Mouse (Mus musculus) neural tube, embryonic 15.5 days (tissue): Measurements from ENCODE around the gene Sugct. TPM values are rescaled to one million over a fixed set of nuclear protein-coding genes. Genes with fewer than 3 reads are reported as not detected.

ENCODE experiments used
- ATAC-seq: fragments of 200-750 bp; cut with Nextera tagmentation; 2 replicates; pipeline ENCODE4 v1.8.0; 2017; ENCODE audit warnings: mild to moderate bottlenecking, moderate TSS enrichment, moderate library complexity; ENCODE audit not compliant: low FRiP score
- H3K27ac ChIP-seq: fragments of 300-500 bp; sonication (generic); replicated peaks from 2 replicates; pipeline ENCODE4 v1.5.1; 2015; ENCODE audit warnings: mild to moderate bottlenecking, inconsistent platforms
- H3K27me3 ChIP-seq: fragments of 300-500 bp; sonication (generic); replicated peaks from 2 replicates; pipeline ENCODE4 v1.6.1; 2015; ENCODE audit warnings: inconsistent platforms
- H3K36me3 ChIP-seq: fragments of 300-500 bp; sonication (generic); 2 replicates; pipeline ENCODE4 v1.6.1; 2015; ENCODE audit warnings: inconsistent platforms
- H3K4me1 ChIP-seq: fragments of 300-500 bp; sonication (generic); 2 replicates; pipeline ENCODE4 v1.6.1; 2015; ENCODE audit warnings: inconsistent platforms
- H3K4me2 ChIP-seq: fragments of 300-500 bp; sonication (generic); 2 replicates; pipeline ENCODE4 v1.6.1; 2015; ENCODE audit warnings: inconsistent platforms, mild to moderate bottlenecking, moderate library complexity
- H3K4me3 ChIP-seq: fragments of 300-500 bp; sonication (generic); replicated peaks from 2 replicates; pipeline ENCODE4 v1.5.1; 2015; ENCODE audit warnings: mild to moderate bottlenecking, inconsistent platforms
- H3K9ac ChIP-seq: fragments of 300-500 bp; sonication (generic); replicated peaks from 2 replicates; pipeline ENCODE4 v1.6.1; 2015; ENCODE audit warnings: mild to moderate bottlenecking, inconsistent platforms
- H3K9me3 ChIP-seq: fragments of 300-500 bp; sonication (generic); replicated peaks from 2 replicates; pipeline ENCODE4 v1.6.1; 2016; ENCODE audit warnings: inconsistent platforms
- WGBS: fragments of 180-500 bp; shearing (Covaris S2); methylation state at CpG from one replicate; pipeline ENCODE4 v1.1.7; 2015; ENCODE audit warnings: mixed read lengths; 5-methylcytosine and 5-hydroxymethylcytosine counted together
- polyA plus RNA-seq: library from polyadenylated mRNA; unstranded; fragments of >200 nt; fragmentation: Nextera tagmentation; extraction: Ambion mirVana; gene quantifications from 2 replicates; pipeline ENCODE4 v1.2.1, GENCODE M21; 2015

Sugct gene
- polyA plus RNA-seq, 1 experiment from 2014 or later, result 2.8 TPM

DNA sequence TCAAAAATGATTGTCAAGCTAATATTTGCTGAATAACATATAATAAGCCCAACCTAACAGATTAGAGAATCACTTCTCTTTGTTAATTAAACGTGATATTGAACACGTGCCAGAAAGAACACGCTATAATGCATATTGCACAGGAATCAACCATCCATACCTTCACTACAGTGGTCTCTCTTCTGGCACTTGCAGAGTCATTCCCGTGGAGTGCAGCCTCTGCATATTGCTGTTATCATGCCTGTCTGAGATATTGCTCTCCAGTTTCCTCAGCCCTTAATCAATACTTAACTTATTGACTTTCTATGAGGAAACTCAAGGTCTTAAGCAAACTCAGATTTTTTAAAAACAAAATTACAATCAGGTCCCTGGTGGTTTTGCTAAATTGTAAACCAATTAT lies 761.8 kb downstream of the Sugct start:
- Histone ChIP-seq H3K9me3 (no peaks in the 10 kb centered on the region), H3K36me3 (no peaks in the 10 kb centered on the region), H3K27me3 (no peaks in the 10 kb centered on the region), H3K27ac (no peak overlapping the region), H3K4me3 (no peak overlapping the region), H3K4me2 (no peak overlapping the region), H3K9ac (no peak overlapping the region), H3K4me1 (no peaks in the 10 kb centered on the region)
- 83% methylated on average over 4 of the region's 4 CpGs for WGBS
- no peak for ATAC-seq

DNA sequence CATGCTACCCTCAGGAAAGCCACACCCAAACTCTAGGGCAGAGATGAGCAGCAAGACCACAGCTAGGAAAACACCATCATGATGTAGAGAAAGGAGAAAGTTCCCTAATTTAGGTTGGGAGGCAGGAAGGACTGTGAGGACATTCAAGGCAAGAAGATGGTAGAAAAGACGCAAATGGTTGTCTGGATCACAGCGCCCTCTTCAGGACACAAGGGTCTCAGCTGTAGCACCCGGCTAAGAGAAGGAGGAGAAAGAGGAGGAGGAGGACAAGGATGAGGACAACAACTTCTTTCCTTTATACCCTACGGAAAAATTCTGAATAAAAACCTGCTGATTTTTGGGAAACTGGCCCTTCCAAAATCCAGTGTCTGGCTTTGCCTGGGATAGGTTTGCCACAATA lies 774.0 kb downstream of the Sugct start:
- Histone ChIP-seq H3K27ac (no peak overlapping the region), H3K9ac (no peak overlapping the region), H3K4me1 (no peaks in the 10 kb centered on the region), H3K27me3 (no peaks in the 10 kb centered on the region), H3K4me3 (no peak overlapping the region), H3K4me2 (no peak overlapping the region), H3K36me3 (no peaks in the 10 kb centered on the region), H3K9me3 (no peaks in the 10 kb centered on the region)
- WGBS, result 39% methylated on average over 4 of the region's 4 CpGs
- ATAC-seq, result no peak

DNA sequence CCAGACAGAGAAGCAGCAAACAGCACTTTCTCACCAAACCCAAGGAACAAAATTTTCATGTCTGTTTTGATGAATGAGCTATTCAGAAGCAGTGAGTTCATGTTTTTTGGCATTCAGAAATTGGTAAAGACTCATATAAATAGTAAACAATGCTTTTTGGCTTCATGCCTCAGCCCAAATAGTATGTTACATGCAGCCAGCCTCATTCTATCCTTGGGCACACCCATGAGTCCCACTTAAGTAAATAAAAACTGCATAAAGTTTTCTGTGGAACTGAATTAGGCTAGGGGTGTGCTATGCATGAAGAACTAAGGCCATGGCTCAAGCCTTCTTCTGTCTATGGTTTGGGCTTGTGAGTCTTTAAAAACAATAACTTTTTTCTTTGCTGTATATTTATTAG lies 779.7 kb downstream of the Sugct start:
- Histone ChIP-seq H3K36me3 (no peaks in the 10 kb centered on the region), H3K9me3 (no peaks in the 10 kb centered on the region), H3K27me3 (no peaks in the 10 kb centered on the region), H3K4me3 (no peak overlapping the region), H3K4me1 (no peaks in the 10 kb centered on the region), H3K27ac (no peak overlapping the region), H3K9ac (no peak overlapping the region), H3K4me2 (no peak overlapping the region)
- ATAC-seq, result no peak

DNA sequence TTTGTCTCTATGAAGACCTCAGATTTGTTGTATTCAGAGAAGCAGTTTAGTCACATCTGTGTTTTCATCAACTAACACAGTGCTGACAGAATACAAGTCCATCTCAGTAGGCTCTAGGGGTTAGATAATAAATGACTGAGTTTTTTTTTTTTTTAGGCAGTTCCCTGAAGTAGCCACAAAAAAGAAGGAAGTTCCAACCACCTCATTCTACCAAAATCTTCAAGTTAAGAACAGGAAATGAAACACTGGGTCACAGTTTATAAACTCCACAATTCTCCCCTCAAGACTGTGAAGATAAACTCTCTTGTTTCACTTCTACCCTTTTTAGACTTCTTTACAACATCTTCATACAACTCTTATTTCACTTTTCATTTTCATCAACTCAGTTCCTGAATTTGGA lies 783.1 kb downstream of the Sugct start:
- Histone ChIP-seq H3K4me1 (no peaks in the 10 kb centered on the region), H3K27me3 (no peaks in the 10 kb centered on the region), H3K36me3 (no peaks in the 10 kb centered on the region), H3K9ac (no peak overlapping the region), H3K27ac (no peak overlapping the region), H3K4me2 (no peak overlapping the region), H3K4me3 (no peak overlapping the region), H3K9me3 (no peaks in the 10 kb centered on the region)
- no peak for ATAC-seq

DNA sequence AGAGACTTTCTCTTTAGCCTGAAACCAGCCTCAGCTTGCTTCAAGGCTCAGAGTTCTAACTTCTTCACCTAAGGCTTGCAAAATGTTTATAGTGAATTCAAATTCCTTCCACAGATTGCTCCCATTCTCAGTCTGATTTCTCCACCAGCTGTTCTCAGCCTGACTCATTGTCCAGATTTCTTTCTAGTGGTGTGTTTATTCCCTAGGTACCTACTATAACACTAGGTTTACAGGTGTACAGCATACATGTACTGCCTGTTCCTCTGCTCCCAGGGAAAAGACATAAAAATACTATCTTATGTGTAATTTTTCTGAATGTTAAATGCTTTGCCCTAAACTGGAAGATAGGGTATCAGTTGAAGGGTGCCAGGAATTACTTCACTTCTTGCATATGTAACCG lies 788.4 kb downstream of the Sugct start:
- Histone ChIP-seq H3K4me3 (no peak overlapping the region), H3K27me3 (no peaks in the 10 kb centered on the region), H3K9ac (no peak overlapping the region), H3K4me2 (no peak overlapping the region), H3K36me3 (no peaks in the 10 kb centered on the region), H3K9me3 (no peaks in the 10 kb centered on the region), H3K4me1 (no peaks in the 10 kb centered on the region), H3K27ac (no peak overlapping the region)
- 96% methylated on average over 1 of the region's 1 CpGs for WGBS
- no peak for ATAC-seq

DNA sequence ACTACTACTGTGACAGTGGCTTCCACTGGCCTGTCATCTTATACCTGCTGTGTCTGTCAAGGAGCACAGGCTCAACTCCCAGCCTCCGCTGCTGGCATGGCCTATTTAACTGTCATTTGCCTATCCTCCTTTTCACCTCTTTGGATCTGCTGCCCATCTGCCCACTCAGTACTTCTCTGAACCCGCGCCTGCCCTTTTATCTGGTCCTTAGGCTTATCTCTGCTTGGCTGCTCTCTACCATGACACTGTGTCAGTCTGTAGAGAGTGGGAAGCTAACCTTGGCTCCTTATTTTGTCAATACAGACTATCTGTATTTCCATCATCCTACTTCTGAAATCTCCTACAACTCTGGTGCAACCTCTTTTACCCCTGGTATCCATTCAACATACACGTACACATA lies 793.9 kb downstream of the Sugct start:
- WGBS, result 94% methylated on average over 4 of the region's 4 CpGs
- no peaks in the 10 kb centered on the region for H3K36me3 ChIP-seq
- H3K9me3 ChIP-seq, result no peaks in the 10 kb centered on the region
- no peaks in the 10 kb centered on the region for H3K27me3 ChIP-seq
- ATAC-seq, result no peak
- H3K4me2 ChIP-seq, result no peak overlapping the region
- H3K27ac ChIP-seq, result no peak overlapping the region
- no peak overlapping the region for H3K9ac ChIP-seq
- no peak overlapping the region for H3K4me3 ChIP-seq
- H3K4me1 ChIP-seq, result no peaks in the 10 kb centered on the region

DNA sequence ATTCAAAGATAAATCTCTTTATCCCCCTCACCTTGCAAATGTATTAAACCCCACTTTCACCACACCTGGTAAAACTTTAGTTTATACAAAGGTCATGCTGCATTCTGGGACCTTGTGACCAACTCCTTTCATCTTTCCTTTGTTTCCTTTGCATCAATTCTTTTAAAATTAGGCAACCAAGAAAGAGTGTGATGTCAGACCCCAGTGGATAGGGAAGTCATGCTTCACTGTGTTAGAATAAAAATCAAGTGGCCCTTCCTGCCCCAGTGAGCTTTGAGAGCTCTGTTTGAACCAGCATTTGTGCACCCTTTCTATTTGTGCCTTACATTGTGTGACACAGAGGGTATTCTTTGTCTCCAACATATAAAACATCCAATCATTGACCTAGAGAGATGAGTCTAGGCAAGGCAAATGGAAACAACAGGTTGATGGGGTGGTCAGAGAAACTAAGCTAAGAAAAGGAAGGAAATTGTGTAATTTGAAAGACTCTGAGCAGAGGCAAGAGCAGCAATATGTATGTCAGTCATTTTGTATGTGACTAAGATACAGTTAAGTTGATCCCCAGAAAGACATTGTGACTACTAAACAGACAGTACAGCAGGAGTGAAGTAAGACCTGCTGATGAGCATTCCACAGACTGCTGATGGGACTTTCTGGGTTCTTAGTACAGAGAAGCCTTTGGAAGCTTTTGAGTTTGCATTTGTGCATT lies 797.1 kb downstream of the Sugct start:
- Histone ChIP-seq H3K4me1 (no peaks in the 10 kb centered on the region), H3K27me3 (no peaks in the 10 kb centered on the region), H3K9me3 (no peaks in the 10 kb centered on the region), H3K27ac (no peak overlapping the region), H3K36me3 (no peaks in the 10 kb centered on the region), H3K4me3 (no peak overlapping the region), H3K9ac (no peak overlapping the region), H3K4me2 (no peak overlapping the region)
- ATAC-seq, result no peak

DNA sequence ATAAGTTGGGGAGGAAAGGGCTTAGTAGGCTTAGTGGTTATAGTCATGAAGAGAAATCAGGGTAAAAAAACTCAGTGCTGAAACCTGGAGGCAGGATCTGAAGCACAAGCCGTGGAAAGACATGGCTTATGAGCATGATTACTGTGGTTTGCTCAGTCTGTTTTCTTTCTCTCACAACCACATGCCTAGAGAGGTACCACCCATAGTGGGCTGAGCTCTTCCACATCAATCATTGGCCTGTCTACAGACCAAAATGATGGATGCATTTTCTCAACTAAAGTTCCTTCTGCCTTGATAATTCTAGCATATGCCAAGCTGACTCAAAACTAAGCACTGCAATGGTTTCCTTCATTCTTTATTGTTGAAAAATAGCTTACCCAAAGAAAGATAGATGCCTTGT lies 817.3 kb downstream of the Sugct start:
- Histone ChIP-seq H3K4me2 (no peak overlapping the region), H3K4me3 (no peak overlapping the region), H3K9ac (no peak overlapping the region), H3K9me3 (no peaks in the 10 kb centered on the region), H3K4me1 (no peaks in the 10 kb centered on the region), H3K36me3 (no peaks in the 10 kb centered on the region), H3K27ac (no peak overlapping the region), H3K27me3 (no peaks in the 10 kb centered on the region)
- 83% methylated on average over 1 of the region's 1 CpGs for WGBS
- no peak for ATAC-seq

DNA sequence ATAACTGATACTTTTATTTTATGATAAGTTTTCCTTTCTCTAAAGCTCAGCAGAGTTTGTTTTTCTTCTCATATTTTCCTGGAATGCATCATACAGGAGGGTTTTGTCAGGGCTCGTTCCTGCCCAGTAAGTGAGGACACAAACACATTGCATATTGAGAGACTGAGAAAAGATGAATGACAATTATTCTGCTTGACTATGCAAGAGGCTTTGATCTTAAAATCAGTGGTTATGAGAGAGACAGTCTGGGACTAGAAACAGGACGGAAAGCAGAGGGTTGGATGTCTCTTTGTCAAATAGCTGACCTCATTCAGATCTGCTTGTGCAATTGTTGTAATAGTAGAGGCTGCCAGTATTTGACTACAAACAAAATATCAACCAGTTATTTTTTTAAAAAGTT lies 835.4 kb downstream of the Sugct start:
- no peak overlapping the region for H3K9ac ChIP-seq
- no peak overlapping the region for H3K27ac ChIP-seq
- WGBS, result 75% methylated on average over 2 of the region's 2 CpGs
- ATAC-seq, result no peak
- no peaks in the 10 kb centered on the region for H3K4me1 ChIP-seq
- H3K27me3 ChIP-seq, result no peaks in the 10 kb centered on the region
- no peaks in the 10 kb centered on the region for H3K36me3 ChIP-seq
- no peak overlapping the region for H3K4me3 ChIP-seq
- H3K4me2 ChIP-seq, result no peak overlapping the region
- H3K9me3 ChIP-seq, result no peaks in the 10 kb centered on the region

DNA sequence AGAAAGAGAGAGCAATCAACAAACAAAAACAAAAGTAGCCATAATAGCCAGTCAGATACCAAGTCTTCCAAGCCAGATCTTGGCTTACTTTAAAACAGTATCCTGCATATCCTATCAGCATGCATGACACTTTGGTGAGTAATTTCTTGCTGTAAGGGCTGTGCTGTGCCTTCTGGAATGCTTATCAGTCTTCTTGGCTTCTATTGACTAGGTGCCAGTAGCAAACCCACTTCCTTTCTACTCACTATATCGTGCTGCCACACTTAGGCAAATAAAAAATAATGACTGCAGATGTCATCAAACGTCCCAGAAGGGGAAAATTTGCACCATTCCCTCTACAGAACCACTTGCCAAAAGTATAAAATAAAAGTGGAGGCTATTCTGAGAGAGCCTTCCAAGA lies 848.1 kb downstream of the Sugct start:
- Histone ChIP-seq H3K36me3 (no peaks in the 10 kb centered on the region), H3K4me3 (no peak overlapping the region), H3K4me2 (no peak overlapping the region), H3K27me3 (no peaks in the 10 kb centered on the region), H3K4me1 (no peaks in the 10 kb centered on the region), H3K27ac (no peak overlapping the region), H3K9ac (no peak overlapping the region), H3K9me3 (no peaks in the 10 kb centered on the region)
- 63% methylated on average over 2 of the region's 2 CpGs for WGBS
- ATAC-seq, result no peak

DNA sequence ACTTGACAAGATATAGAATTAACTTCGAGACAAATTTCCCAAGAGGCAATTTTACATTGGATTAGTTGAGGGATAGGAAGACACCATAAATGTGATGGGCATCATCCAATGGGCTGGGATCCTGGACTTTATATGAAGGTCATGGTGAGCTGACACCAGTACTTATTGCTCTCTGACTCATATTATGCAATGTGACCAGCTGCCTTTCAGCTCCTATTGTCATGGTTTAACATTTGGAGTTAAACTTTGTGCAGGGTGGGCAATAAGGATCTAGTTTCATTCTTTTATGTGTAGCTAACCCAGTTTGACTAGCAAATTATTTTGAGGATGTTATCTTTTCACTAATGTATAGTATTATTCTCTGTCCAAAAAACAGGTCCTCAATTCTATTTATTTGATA lies 854.4 kb downstream of the Sugct start:
- Histone ChIP-seq H3K36me3 (no peaks in the 10 kb centered on the region), H3K4me2 (no peak overlapping the region), H3K4me3 (no peak overlapping the region), H3K27me3 (no peaks in the 10 kb centered on the region), H3K27ac (no peak overlapping the region), H3K9ac (no peak overlapping the region), H3K9me3 (no peaks in the 10 kb centered on the region), H3K4me1 (no peaks in the 10 kb centered on the region)
- 86% methylated on average over 1 of the region's 1 CpGs for WGBS
- ATAC-seq, result no peak

DNA sequence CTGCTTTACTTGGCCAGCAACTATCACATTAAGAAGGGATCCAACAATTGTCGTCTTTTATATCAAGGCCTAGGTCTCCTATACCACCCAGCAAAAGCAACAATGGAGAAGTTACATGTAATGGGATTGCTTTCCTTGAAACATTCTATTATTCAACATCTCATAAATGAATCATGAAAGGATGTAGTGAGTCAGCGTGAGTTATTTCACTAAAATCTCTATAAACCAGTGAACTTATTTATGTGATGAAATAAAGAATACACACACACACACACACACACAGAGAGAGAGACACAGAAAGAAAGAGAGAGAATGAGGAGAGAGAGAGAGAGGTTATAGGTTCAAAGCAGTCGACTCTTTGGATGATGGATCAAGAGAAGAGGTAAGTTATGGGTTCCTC lies 856.9 kb downstream of the Sugct start:
- H3K9ac ChIP-seq, result no peak overlapping the region
- H3K4me2 ChIP-seq, result no peak overlapping the region
- WGBS, result 91% methylated on average over 3 of the region's 3 CpGs
- ATAC-seq, result no peak
- no peak overlapping the region for H3K4me3 ChIP-seq
- no peak overlapping the region for H3K27ac ChIP-seq
- no peaks in the 10 kb centered on the region for H3K27me3 ChIP-seq
- no peaks in the 10 kb centered on the region for H3K9me3 ChIP-seq
- H3K36me3 ChIP-seq, result no peaks in the 10 kb centered on the region
- H3K4me1 ChIP-seq, result no peaks in the 10 kb centered on the region

DNA sequence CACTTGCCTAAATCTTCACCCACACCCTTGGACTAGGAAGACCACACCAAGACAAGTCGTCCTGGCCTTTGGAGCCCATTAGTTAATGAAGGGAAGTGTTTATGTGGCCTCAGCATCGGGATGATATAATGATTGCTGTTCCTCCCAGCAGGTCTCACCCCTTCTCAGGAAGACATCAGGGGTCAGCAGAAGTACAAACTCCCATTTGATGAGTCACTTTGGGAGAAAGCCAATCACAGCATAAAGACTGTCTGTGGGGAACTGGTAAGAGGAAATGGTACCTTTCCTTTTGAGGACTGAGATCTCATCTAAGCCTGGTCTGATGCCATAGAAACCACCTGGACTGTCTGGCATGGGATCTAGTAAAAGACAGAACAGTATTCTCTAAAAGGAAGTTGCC lies 860.2 kb downstream of the Sugct start:
- Histone ChIP-seq H3K9ac (no peak overlapping the region), H3K36me3 (no peaks in the 10 kb centered on the region), H3K27me3 (no peaks in the 10 kb centered on the region), H3K4me2 (no peak overlapping the region), H3K27ac (no peak overlapping the region), H3K9me3 (no peaks in the 10 kb centered on the region), H3K4me1 (no peaks in the 10 kb centered on the region), H3K4me3 (no peak overlapping the region)
- no peak for ATAC-seq
- 63% methylated on average over 2 of the region's 2 CpGs for WGBS
